Mouse (Mus musculus) heart, adult 9 months (tissue): Measurements from ENCODE around the gene Srsf10.
A peak's percentile ranks its signal among the peaks of the same experiment; 100 is the strongest.

Experiments
- DNase-seq, 2 experiments: peaks; one replicate each; pipeline ENCODE4 v3.0.0; 2022; ENCODE audit warnings: low spot score in 2 of 2

The Srsf10 gene

GRCm38 (mm10) chr4:135883881-135884516 is 28.5 kb downstream of the Srsf10 start:
- no peak for DNase-seq

- no peak for DNase-seq
Measured at GRCm38 (mm10) chr4:135884531-135884930, 29.0 kb downstream of the Srsf10 start.

- peak in 1 of 2 experiments; percentile 34 for DNase-seq
Measured at GRCm38 (mm10) chr4:135885676-135886075, 30.1 kb downstream of the Srsf10 start.

GRCm38 (mm10) chr4:135886184-135886583 is 30.6 kb downstream of the Srsf10 start:
- DNase-seq = no peak

- DNase-seq = no peak
Measured at GRCm38 (mm10) chr4:135888448-135889057, 33.0 kb downstream of the Srsf10 start.

GRCm38 (mm10) chr4:135889146-135889883 is 33.8 kb downstream of the Srsf10 start:
- DNase-seq = no peak

- peak; percentile 61 to 62 for DNase-seq
Measured at GRCm38 (mm10) chr4:135889884-135890283, 34.3 kb downstream of the Srsf10 start.

DNA sequence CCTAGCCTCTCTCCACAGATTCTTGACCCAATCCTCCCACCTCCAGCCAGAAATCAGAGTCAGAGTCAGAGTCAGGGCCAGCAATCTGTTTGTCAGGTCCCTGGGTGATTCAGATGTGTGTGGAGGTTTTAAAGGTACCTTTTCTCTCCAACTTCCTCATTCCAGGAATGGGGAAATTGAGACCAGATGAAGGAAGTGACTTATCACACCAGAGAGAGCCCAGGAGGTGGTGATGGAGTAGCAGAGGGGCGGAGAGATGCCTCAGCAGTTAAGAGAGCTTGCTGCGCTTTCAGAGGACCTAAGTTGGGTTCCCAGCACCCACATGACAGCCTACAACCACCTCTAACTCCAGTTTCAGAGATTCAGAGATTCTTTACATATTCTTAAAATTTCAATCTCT is 36.0 kb downstream of the Srsf10 start:
- no peak for DNase-seq

DNA sequence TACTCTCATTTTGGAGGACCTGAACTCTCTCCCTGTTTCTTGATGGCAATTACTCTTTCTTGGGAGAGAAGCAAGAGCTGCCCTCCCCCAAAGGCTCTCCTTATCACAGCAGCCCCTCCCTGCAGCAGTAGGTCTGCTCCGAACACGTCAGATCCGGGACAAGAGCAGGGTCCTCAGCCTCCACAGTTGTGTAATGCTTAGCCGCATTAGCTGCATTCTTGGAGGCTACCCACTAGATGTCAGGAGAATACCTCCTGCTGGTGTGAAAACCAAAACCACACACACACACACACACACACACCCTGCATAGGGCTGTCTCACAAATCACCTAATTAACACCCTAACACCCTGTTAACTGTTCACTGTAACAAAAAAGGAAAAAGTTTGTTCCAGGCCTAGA is 37.3 kb downstream of the Srsf10 start:
- no peak for DNase-seq

GRCm38 (mm10) chr4:135895071-135895571 is 39.6 kb downstream of the Srsf10 start, which contains the start of gene Cnr2:
Gene Cnr2, plus strand, starts transcription at chr4:135895394.
- DNase-seq = no peak

DNA sequence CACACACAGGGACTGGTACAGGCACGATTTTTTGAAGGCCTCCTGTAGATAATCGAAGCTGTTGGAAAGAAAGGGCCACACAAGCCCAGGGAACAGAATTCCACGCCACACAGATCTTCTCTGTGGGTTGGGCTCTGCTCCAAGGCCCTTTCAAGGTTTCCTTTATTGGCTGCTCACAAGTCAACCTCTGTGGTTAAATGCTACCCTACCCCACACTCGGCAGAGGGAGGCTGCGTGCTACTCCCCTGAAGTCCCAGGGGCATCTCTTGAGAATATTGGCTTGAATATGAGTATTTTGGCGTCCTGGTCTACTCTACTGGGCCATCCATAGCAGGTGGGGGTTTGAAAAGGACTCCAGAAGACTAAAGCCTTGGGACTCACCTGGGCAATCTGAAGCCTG is 40.6 kb downstream of the Srsf10 start:
- DNase-seq = no peak

GRCm38 (mm10) chr4:135898380-135899049 is 43.0 kb downstream of the Srsf10 start:
- no peak for DNase-seq

- DNase-seq = no peak
Measured at GRCm38 (mm10) chr4:135899050-135899448, 43.5 kb downstream of the Srsf10 start.

DNA sequence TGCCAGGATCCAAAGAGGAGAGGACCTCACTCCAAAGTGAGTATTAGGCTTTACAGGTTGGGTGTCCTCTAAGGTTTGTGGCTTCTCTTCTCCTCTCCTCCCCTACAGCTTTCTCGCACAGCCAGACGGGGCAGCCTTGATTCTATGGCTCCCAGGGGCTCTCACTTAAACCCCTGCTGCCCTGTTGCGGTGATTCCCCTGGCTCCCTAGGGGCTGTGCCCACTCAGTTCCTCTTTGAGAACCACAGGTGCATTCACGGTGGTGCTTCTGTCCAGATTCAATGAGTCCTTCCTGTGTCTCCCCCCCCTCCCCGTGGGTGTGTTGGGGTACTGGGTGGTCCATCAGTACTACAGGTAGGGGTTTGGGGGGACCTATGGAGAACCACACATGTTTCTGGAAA is 44.5 kb downstream of the Srsf10 start:
- no peak for DNase-seq

DNA sequence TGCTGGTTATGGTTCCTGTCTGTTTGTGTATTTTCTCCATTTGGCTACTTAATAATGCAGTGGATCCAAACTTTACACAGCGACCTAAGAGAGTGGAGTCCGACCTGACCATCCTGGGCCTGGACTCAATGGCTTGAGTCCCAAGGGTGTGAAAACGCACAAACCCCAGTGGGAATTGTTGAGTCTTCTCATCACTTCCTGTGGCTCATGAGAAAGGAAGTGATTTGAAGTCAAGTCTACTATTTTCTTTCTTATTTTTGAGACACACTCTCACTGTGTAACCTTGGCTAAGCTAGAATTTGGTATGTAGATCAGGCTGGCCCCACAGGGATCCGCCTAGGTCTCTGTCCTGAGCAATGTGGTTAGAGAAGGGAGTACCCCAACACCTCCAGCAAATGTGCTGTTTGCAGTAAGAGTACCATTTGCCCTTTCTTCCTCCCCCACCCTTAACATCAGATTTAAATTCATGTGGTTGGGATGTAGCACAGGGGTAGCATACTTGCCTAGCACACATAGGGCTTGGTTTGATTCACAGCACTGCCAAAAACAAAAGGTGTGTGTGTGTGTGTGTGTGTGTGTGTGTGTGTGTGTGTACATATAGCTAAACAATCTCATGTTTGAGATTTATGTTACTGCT is 47.2 kb downstream of the Srsf10 start:
- DNase-seq = no peak

- DNase-seq = no peak
Measured at GRCm38 (mm10) chr4:135904810-135905209, 49.3 kb downstream of the Srsf10 start.

GRCm38 (mm10) chr4:135906633-135907032 is 51.1 kb downstream of the Srsf10 start:
- DNase-seq = no peak

- no peak for DNase-seq
Measured at GRCm38 (mm10) chr4:135909326-135910066, 53.9 kb downstream of the Srsf10 start.

- DNase-seq = no peak
Measured at GRCm38 (mm10) chr4:135911531-135911930, 56.0 kb downstream of the Srsf10 start.

DNA sequence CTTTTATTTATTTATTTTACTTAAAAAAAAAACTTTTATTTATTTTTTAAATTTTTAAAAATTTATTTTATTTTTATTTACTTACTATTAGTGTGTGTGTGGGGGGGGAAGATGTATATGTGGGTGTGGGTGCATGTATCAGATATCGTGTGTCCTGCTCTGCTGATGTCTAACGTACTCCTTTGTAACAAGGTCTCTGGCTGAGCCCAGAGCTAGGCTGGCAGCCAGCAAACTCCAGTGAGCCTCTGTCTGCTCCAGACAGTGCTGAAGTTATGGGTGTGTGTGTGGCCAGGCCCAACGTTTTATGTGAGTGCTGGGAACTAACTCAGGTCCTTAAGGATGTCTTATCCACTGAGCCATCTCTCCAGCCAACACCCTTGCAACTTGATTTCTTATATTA is 56.6 kb downstream of the Srsf10 start:
- no peak for DNase-seq

DNA sequence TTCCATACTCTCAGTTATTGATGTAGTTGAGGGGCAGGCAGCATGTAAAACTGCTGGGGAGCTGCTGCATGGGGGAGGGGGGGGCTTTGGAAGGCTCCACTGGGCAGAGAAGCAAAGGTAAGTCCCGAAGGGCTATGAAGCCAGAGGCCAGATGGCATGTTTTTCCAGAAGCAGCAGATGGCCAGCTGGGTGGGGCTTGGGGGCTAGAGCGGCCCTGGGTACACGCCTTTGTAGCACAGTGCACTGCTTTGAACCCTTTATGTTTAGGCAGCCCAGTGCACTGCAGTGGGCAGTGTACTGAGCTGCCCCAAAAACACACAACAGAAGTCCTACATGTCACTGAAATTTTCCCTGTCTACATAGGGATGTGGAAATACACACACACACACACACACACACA is 57.3 kb downstream of the Srsf10 start:
- no peak for DNase-seq
